Mouse (Mus musculus): ENCODE data around the gene Efna2.

GRCm38 (mm10) chr10:80226071-80226415 is 46.8 kb downstream of the Efna2 start:
- no peak for TF ChIP-seq CTCF (IDR thresholded peaks at IDR 0.05; ENCODE audit: extremely low read depth, insufficient read depth, insufficient read length, insufficient replicate concordance)
- TF ChIP-seq POLR2A (IDR thresholded peaks at IDR 0.05; ENCODE audit: low read depth, low read length): no peak

Data from spleen, adult 2 months (tissue).